Mouse (Mus musculus) Patski (cell line): ENCODE data around the gene Pde11a. TPM values are rescaled to one million over a fixed set of nuclear protein-coding genes. Genes with fewer than 3 reads are reported as not detected.

Source experiments
- ATAC-seq: fragments of 100-300 bp; one replicate; pipeline ENCODE4 v1.8.0; 2021
- CTCF ChIA-PET: fragments of 350-600 bp; sonication (Branson Sonifier 250); formaldehyde crosslinking; loops from one replicate; lab custom pipeline; 2022; ENCODE audit warnings: inconsistent platforms; lab: Charles Lee
- POLR2A ChIA-PET: fragments of 350-600 bp; sonication (Branson Sonifier 250); formaldehyde crosslinking; loops from one replicate; lab custom pipeline; 2022; ENCODE audit warnings: antibody characterized with exemption, inconsistent platforms; lab: Charles Lee
- DNase-seq: peaks from one replicate; pipeline ENCODE4 v3.0.0-alpha.2; 2011; ENCODE audit warnings: low read depth, low spot score
- H3K27me3 ChIP-seq: fragments of 371-371 bp; one replicate; pipeline ENCODE4 v1.5.1; 2021
- CTCF ChIP-seq: fragments of 100-300 bp; IDR thresholded peaks from one replicate; pipeline ENCODE4 v1.5.1; 2021
- in situ Hi-C: fragments of 300-500 bp; cut with MboI; formaldehyde crosslinking; loops from 3 replicates; pipeline ENCODE4 v1.11.1; 2018; ENCODE audit warnings: low pct_unique_long_range_greater_than_20kb, mixed read lengths
- polyA plus RNA-seq: library from polyadenylated mRNA; unstranded; gene quantifications from one replicate; pipeline ENCODE4 v1.2.3, GENCODE M21; 2021

Gene Pde11a
- 0.04 TPM for polyA plus RNA-seq

GRCm38 (mm10) chr2:76338215-76339156, at the start of gene Pde11a:
TSS of gene Pde11a (minus strand) at chr2:76338774.
- H3K27me3 ChIP-seq: peaks cover 23% of the 10 kb centered on the region
- POLR2A ChIA-PET: no interaction called here
- ATAC-seq (peak; percentile 60), DNase-seq (no peak)
- CTCF ChIA-PET: no interaction called here
- in situ Hi-C loops: no loop called here
- no peak for TF ChIP-seq CTCF

GRCm38 (mm10) chr2:76386531-76386930, 48.0 kb upstream of the Pde11a start:
- in situ Hi-C loops: no loop called here
- no peak for DNase-seq
- ChIA-PET POLR2A (interaction anchor here (0.7 kb wide), 1 partner anchor 176 kb away, joined by 5 read pairs; no protein-coding TSS in a partner anchor), CTCF (interaction anchor here (1.0 kb wide), 1 partner anchor 19 kb away, joined by 3 read pairs; no protein-coding TSS in a partner anchor)
- no peak for TF ChIP-seq CTCF
- no peak for ATAC-seq
- H3K27me3 ChIP-seq: no peaks in the 10 kb centered on the region

- CTCF ChIA-PET: interaction anchor here (1.3 kb wide), 1 partner anchor 244 kb away, joined by 3 read pairs; no protein-coding TSS in a partner anchor
- in situ Hi-C loops: no loop called here
- no peaks in the 10 kb centered on the region for H3K27me3 ChIP-seq
- POLR2A ChIA-PET: interaction anchor here (0.7 kb wide), 1 partner anchor 236 kb away, joined by 3 read pairs; no protein-coding TSS in a partner anchor
- no peak for TF ChIP-seq CTCF
- DNase-seq (no peak), ATAC-seq (no peak)
Measured at GRCm38 (mm10) chr2:76378646-76379045, 40.1 kb upstream of the Pde11a start.

- DNase-seq (no peak), ATAC-seq (no peak)
- ChIA-PET CTCF (interaction anchor here (1.1 to 1.5 kb wide), 2 partner anchors 8 to 243 kb away, joined by 3 to 5 read pairs; no protein-coding TSS in a partner anchor), POLR2A (no interaction called here)
- in situ Hi-C loops: loop anchor here (5.0 kb wide), 1 partner anchor 248 kb away; no protein-coding TSS in a partner anchor
- H3K27me3 ChIP-seq: no peaks in the 10 kb centered on the region
- TF ChIP-seq CTCF: no peak
Measured at GRCm38 (mm10) chr2:76374544-76375206, 36.1 kb upstream of the Pde11a start.

- ChIA-PET POLR2A (no interaction called here), CTCF (interaction anchor here (1.2 to 7.7 kb wide), 2 partner anchors 21 to 248 kb away, joined by 3 to 97 read pairs; no protein-coding TSS in a partner anchor)
- in situ Hi-C loops: loop anchor here (5.0 kb wide), 1 partner anchor 250 kb away; no protein-coding TSS in a partner anchor
- no peaks in the 10 kb centered on the region for H3K27me3 ChIP-seq
- no peak for DNase-seq
- no peak for ATAC-seq
- no peak for TF ChIP-seq CTCF
Measured at GRCm38 (mm10) chr2:76372244-76372643, 33.7 kb upstream of the Pde11a start.

- H3K27me3 ChIP-seq: no peaks in the 10 kb centered on the region
- no peak for TF ChIP-seq CTCF
- ATAC-seq (no peak), DNase-seq (no peak)
- ChIA-PET POLR2A (interaction anchor here (1.6 to 1.7 kb wide), 2 partner anchors 247 to 286 kb away, joined by 3 to 6 read pairs; no protein-coding TSS in a partner anchor), CTCF (interaction anchor here (1.1 to 7.7 kb wide), 2 partner anchors 228 to 249 kb away, joined by 5 to 97 read pairs; no protein-coding TSS in a partner anchor)
- in situ Hi-C loops: loop anchor here (5.0 kb wide), 1 partner anchor 252 kb away; no protein-coding TSS in a partner anchor
Measured at GRCm38 (mm10) chr2:76370656-76370922, 32.0 kb upstream of the Pde11a start.

- no peaks in the 10 kb centered on the region for H3K27me3 ChIP-seq
- POLR2A ChIA-PET: interaction anchor here (1.6 to 1.7 kb wide), 2 partner anchors 248 to 287 kb away, joined by 3 to 6 read pairs; no protein-coding TSS in a partner anchor
- peak; percentile 91 for ATAC-seq
- CTCF ChIA-PET: interaction anchor here (0.6 to 7.7 kb wide), 7 partner anchors 11 to 299 kb away, joined by 3 to 97 read pairs (median 3); no protein-coding TSS in a partner anchor
- in situ Hi-C loops: loop anchor here (5.0 kb wide), 1 partner anchor 252 kb away; no protein-coding TSS in a partner anchor
- TF ChIP-seq CTCF: peak; percentile 98
- DNase-seq: peak; percentile 37
Measured at GRCm38 (mm10) chr2:76369821-76370655, 31.5 kb upstream of the Pde11a start, which contains the start of gene Rbm45. TSS of gene Rbm45 (plus strand) at chr2:76369984.

- TF ChIP-seq CTCF: no peak
- ChIA-PET POLR2A (no interaction called here), CTCF (interaction anchor here (0.9 to 7.7 kb wide), 5 partner anchors 244 to 299 kb away, joined by 3 to 97 read pairs (median 3); no protein-coding TSS in a partner anchor)
- DNase-seq (no peak), ATAC-seq (no peak)
- in situ Hi-C loops: no loop called here
- no peaks in the 10 kb centered on the region for H3K27me3 ChIP-seq
Measured at GRCm38 (mm10) chr2:76368861-76369660, 30.5 kb upstream of the Pde11a start.
